Mouse (Mus musculus) liver, adult 2 months (tissue): ENCODE results near the gene Nrip1.

ENCODE experiments used
- CTCF ChIP-seq: fragments of 200-500 bp; IDR thresholded peaks from 2 replicates; pipeline ENCODE4 v1.5.1; 2011; ENCODE audit warnings: low read depth, low read length, control low read depth
- POLR2A ChIP-seq: fragments of 200-500 bp; IDR thresholded peaks from 2 replicates; pipeline ENCODE4 v1.6.1; 2011; ENCODE audit warnings: low read length, control low read depth; ENCODE audit not compliant: insufficient read depth; ENCODE audit errors: extremely low read depth

DNA sequence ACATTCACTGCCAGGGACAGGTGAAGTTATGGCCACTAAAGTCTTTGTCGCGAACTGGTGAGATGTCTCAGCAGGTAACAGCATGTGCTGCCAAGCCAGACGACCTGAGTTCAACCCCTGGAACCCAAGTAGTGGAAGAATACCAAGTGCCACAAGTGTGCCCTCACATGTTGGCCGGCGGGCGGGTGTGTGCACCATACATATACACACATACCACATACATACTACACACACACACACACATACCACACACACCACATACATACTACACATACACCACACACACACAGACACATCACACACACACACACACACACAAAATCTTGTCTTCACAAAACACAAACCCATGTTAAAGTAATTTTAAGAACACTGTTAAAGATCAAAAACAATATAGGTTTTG lies 13.2 kb downstream of the Nrip1 start:
- TF ChIP-seq POLR2A (no peak), CTCF (no peak)
